Mouse (Mus musculus): ENCODE data around the gene Ndp.

Gene Ndp

DNA sequence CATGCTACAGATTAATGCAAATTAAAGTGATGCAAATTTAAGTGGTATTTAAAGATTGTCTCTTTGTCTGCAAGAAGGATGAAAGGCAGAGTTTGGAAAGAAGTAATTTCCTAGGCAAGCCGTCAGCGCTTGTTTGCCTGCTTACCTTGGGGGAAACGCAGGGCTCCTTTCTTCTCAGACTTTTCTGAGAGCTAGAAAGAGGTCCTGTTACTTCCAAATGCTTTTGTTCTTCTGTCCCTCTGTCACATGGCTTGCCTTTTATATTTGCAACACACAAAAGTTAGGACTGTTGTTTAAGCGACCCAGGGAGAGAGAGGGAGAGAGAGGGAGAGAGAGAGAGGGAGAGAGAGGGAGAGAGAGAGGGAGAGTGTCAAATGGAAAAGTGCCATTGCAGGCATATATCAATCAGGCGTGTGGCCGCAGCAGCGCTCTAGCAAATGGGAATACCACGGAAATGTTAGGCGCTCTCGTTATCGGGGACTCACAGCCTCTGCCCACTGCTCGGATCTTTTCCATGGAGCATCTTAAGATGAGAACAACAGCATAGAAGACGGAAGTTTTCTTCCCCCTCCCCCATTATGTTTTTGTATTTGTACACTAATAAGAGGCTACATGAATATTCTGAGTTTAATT lies at the start of gene Ndp:
Ndp (minus strand) TSS at position 534 of the 633 bp plus-strand sequence.
- DNase-seq (ENCODE audit: low spot score in 2 of 2) = peak in 1 of 2 experiments; percentile 21

DNA sequence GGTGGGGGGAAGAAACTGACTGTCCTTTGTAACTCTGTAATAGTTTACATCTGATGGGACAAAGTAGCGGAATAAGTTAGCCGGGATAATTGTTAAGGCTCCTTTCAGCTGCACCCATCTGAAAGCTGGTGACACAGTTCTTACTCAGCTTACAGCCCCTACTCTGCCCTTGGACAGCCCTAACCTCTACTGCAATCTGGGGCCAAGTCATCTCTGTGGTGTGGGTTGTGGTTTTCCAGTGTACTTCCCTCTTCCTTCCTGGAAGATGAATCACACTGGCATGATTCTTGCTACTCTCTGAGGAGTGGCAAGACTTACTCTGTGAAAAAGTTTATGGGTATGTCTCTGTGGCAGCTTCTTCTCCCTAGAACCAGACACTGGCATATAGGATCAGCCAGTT lies 43.2 kb upstream of the Ndp start:
- DNase-seq (ENCODE audit: low spot score in 2 of 2) = no peak

DNA sequence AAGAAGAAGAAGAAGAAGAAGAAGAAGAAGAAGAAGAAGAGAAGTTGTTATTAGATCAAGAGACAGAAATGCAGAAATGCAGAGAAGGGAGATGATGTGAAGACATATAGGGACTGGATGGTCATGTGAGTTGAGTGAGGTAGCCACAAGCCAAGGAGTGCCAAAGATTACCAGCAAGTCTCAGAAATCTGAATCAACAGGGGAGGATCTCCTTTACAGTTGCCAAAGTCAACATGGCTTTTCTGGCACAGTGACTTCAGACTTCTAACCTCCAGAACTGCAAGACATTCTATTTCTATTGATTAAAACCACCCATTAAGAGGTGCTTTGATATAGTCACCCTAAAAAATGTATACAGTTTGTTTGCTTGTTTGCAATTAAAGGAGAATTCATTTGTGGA lies 6.4 kb upstream of the Ndp start:
- no peak for DNase-seq (ENCODE audit: low spot score in 2 of 2)

GRCm38 (mm10) chrX:16913118-16913517 lies 1.5 kb upstream of the Ndp start:
- DNase-seq (ENCODE audit: low spot score in 2 of 2) = no peak

- DNase-seq (ENCODE audit: low spot score in 2 of 2) = peak in 1 of 2 experiments; percentile 26
Observed at GRCm38 (mm10) chrX:16911911-16912310, 337 bp upstream of the Ndp start.

GRCm38 (mm10) chrX:16910211-16911095 lies 1.1 kb downstream of the Ndp start:
- DNase-seq (ENCODE audit: low spot score in 2 of 2) = peak in 1 of 2 experiments; percentile 17

DNA sequence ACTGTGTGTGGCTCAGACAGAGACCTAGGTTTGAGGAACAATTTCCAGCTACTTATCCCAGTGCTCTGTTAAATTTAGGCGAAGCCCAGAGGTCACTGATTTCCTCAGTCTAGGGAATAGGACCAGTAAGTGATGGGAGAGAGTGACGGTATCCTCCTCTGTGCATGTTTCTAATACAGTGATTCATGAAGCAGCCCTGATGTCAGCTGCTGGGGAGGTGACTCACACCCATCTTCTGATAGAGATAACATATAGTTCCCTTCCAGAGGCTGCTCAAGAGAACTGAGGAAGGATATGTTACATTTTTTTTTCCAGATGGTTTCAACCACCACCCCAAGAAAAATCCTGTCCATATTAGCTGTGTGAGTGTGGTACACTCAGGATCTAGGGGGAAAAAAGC lies 2.9 kb downstream of the Ndp start:
- no peak for DNase-seq (ENCODE audit: low spot score in 2 of 2)

GRCm38 (mm10) chrX:16907554-16907953 lies 4.0 kb downstream of the Ndp start:
- no peak for DNase-seq (ENCODE audit: low spot score in 2 of 2)

DNA sequence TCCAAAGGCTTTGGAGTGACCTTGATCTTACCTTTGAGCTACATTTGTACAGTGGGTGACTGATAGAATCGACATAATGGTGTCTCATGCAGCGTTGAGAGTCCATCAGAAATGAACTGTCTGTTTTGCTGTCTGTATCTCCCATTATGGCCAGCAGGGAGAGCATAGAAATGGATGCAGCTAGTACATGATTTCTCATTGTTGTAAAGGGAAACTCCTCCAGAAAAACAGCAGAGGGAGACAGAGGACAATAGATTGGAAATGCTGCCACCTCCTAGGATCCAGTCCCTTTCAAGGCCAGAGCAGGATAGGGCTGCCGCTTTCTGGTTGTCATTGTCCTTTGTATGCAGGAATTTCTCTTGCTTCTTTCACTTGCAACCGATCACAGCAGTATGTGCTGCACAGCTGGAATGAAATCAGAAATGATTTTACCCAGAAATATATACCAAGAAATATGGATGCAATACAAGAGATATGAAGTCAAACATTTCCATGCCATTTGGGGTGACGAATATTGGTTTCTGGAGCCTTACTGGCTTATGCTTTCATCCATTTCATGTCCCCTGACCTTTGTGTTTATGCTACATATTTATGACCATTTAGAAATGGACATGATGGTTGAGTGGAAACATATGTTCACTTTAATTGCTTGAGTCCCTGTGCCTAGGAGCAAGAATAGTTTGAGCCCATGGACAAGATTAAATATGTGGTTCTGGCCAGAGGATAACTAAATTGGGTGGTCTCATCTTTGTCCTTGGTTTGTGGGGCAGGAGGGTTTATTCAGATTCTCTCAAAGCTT lies 17.0 kb downstream of the Ndp start:
- DNase-seq (ENCODE audit: low spot score in 2 of 2) = peak; percentile 47

DNA sequence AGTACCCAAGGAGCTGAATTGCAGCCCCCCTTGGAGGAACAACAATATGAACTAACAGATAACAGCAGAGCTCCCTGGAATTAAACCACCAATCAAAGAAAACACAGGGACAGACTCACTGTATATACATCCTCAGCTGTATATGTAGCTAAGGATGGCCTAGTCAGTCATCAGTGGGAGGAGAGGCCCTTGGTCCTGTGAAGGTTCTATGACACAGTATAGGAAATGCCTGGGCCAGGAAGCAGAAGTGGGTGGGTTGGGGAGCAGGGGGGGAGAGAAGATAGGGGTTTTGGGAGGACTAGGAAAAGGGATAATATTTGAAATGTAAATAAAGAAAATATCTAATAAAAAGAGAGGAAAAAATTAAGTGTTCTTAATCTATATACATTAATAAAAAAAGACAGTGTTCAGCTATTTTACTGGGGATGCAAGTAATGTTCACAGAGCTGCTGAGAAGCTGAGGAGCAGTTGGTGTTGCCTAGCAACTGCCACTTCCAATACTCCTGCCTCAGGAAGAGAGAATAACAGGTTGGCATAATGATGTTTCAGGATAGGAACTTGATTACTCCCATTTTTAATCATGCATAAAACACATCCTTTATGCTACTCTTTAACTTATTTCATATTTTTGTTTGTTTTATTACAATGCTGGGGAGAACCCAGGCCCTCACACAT lies 43.8 kb downstream of the Ndp start:
- peak; percentile 27 to 41 for DNase-seq (ENCODE audit: low spot score in 2 of 2)

- no peak for DNase-seq (ENCODE audit: low spot score in 2 of 2)
Observed at GRCm38 (mm10) chrX:16860244-16860643, 51.3 kb downstream of the Ndp start.

- no peak for DNase-seq (ENCODE audit: low spot score in 2 of 2)
Observed at GRCm38 (mm10) chrX:16846034-16846433, 65.5 kb downstream of the Ndp start.

DNA sequence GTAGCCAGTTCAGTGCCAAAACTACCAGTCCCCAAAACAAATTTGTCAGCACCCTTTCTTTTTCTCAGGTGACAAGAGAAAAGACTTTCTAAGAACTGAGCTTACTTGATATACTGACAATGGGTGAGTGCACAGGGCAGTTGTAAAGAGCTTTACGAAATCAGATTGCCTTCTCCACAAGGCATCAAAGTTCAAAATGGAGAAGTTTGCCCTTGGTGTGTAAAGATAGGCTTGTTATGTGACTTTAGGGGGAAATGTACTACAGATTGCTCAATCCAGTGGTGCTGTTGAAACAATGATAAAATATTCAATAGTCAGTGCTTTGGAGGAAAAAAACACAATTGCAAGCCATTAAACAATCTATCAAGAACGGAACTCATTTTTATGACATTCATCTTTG lies 70.1 kb downstream of the Ndp start:
- DNase-seq (ENCODE audit: low spot score in 2 of 2) = no peak

- DNase-seq (ENCODE audit: low spot score in 2 of 2) = no peak
Observed at GRCm38 (mm10) chrX:16837293-16837692, 74.3 kb downstream of the Ndp start.

DNA sequence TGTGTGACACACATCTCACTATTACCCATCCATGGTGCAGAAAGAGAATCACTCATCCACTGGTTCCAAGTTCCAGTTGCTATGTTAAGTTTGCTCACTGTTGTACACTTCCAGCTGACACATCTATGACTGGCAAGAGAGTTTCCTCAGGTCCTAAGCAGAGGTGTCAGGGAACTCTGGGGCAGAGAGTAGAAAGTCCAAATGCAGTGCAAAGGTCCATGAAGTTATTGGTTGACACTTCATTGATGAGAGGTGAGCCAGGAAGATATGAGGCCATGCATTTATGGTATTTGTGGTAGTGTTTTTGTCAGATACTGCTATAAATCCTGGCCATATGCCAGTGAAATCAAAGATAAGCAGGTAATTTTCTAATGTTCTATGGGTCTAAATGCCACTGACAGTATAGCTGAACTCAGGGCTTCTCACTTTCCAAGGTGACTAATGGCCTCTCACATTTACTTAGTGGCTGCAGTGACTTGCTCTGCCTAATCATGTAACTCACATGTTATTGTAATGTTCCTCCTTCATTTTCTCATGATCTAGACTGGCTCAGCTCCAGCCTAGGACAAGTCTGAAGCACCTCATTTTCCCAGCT lies 75.0 kb downstream of the Ndp start:
- no peak for DNase-seq (ENCODE audit: low spot score in 2 of 2)
